Mouse (Mus musculus) thymus, postnatal 0 days (tissue): ENCODE results near the gene Rps6ka4. TPM values are rescaled to one million over a fixed set of nuclear protein-coding genes. Genes with fewer than 3 reads are reported as not detected.
A peak's percentile ranks its signal among the peaks of the same experiment; 100 is the strongest.

Experiments used
- DNase-seq: peaks from one replicate; pipeline ENCODE4 v3.0.0-alpha.2; 2015; ENCODE audit warnings: low spot score
- polyA plus RNA-seq: library from polyadenylated mRNA; unstranded; fragments of >200 nt; fragmentation: Nextera tagmentation; extraction: Ambion mirVana; gene quantifications from 2 replicates; pipeline ENCODE4 v1.2.1, GENCODE M21; 2015

The Rps6ka4 gene
- polyA plus RNA-seq, 1 experiment from 2014 or later, result 9.9 TPM

- DNase-seq, result no peak
Observed at GRCm38 (mm10) chr19:6852393-6853305, 12.2 kb upstream of the Rps6ka4 start.

GRCm38 (mm10) chr19:6851497-6851896 lies 11.1 kb upstream of the Rps6ka4 start:
- DNase-seq, result no peak

DNA sequence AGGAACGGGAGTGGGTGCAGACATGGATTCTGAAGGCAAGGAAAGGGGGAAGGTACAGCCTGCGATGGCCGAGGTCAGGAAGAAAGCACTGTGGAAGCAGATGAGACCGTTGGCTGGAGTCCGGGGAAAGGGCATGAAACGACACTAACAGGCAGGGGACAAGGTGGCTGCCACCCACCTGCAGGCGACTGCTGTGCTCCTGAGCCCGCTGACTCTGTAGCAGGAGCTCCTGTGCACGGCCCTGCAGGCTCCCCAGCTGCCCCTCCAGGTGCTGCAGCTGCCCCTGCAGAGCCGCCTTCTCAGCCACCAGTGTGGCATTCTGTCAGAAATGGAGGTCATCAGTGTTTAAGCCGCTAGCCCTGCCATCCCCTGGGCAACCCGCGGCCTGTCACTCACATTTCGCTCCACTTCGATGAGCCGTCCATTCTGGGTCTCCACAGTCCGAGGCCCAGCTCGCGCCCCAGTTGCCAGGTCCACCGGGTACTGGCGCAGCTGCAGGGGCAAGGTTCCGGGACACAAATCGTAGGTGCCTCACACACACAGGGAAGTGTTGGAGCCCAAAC lies 9.2 kb upstream of the Rps6ka4 start:
- DNase-seq, result no peak

DNA sequence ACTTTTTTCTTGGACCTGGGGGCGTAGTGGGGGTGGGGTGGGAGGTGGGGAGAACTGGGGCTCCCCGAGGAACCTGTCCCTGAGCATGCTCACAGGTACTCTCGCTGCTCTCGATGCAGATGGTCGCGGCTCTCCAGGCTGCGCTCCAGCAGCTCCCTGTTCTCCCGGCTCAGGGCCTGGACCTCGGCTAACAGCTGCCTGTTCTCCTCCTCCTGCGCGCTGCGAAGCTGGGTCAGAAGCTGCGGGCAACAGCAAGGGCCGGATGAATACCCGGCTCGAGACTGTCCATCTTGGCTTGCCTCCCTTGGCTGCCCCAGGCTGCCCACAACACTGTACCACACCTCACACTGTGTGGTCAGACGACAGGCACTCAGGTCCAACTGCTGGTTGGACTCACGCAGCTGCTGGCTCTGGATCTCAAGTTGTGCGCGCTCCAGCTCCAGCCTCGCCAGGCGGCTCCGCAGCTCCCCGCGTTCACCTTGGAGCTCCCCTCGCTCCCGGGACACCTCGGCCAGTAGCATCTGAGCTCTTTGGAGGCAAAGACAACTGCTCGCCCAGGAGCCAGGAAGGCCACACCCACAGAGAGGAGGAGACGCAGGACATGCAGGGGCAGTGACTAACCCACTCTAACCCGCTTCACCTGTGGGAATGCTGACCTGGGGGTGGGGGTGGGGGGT lies 7.5 kb upstream of the Rps6ka4 start:
- DNase-seq, result no peak

- DNase-seq, result no peak
Observed at GRCm38 (mm10) chr19:6846050-6846449, 5.6 kb upstream of the Rps6ka4 start.

DNA sequence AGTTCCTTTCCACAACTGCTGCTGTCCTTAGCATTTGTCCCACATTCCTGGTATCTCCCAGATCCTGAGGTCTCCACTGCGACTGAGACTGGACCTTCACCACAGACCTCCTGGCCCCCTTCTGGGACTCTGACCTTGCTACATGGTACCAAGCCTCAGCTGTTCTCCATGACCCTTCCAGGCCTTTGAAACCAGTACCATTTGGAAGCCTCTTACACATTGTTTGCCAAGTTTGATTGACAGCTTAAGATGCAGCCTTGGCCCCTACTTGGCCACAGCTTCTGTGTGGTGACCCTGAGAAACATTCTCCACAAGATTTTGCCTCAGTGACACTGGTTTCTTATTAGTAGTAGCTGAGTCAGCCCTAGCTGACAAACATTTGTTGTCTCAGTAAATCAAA lies 1.9 kb upstream of the Rps6ka4 start:
- no peak for DNase-seq

GRCm38 (mm10) chr19:6841292-6841597 lies 809 bp upstream of the Rps6ka4 start:
- DNase-seq, result no peak

DNA sequence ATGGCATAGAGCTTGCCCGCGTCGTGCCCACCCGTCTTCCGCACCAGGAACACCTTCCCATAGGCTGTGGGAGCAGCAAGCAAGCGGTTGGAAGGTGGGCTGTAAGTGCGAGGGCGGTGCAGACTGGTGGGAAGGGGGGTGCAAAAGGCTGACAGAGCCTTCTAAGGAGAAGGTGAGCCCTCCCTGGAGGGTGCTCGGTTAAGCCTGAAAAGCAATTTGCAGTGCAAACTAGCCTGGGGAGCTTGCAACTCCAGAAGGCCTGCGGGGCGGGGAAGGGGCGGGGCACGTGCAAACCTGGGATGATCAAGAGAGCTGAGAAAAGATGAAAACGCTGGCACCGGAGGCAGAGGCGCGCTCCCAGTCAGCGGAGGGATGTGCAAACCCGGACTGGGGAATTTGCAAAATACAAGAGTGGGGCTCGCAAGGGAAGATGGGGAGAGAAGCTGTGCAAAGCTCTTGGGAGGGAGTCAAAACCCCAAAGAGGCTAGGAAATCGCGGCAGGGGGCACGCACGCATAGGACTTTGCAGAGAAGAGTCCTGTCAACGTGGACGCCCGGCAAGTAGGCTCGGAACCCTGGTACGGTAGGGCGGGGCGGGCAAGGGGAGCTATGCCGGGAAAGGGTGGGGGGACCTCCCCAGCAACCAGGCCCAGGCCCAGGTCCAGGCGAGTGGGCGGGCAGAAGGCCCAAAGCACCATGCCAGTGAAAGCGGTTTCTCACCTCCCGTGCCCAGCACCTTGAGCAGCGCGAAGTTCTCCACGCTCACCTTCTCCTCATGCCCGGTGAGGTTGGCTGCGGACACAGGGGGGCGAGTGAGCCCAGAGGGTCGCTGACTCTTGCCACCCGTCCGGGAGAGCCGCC lies 591 bp downstream of the Rps6ka4 start:
- peak; percentile 18 for DNase-seq

DNA sequence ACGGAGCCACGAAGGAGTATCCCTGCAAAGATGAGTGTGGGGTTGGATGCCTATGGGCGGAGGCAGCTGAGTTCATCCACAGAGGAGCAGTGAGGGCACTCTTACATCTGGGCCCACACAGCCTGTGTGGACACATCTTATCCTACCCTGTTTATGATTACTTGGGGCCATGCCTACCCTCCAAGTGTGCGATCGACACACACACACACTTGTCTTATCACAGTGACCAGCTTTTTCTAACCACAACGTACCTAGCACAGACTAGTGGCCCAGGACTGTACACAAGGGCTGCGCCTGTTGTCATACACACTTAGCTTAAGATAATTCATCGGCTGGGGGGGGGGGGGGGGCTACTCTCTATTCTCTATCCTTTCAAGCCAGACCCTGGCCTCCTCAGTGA lies 8.1 kb downstream of the Rps6ka4 start:
- DNase-seq, result no peak

- no peak for DNase-seq
Observed at GRCm38 (mm10) chr19:6831331-6831730, 9.1 kb downstream of the Rps6ka4 start.

DNA sequence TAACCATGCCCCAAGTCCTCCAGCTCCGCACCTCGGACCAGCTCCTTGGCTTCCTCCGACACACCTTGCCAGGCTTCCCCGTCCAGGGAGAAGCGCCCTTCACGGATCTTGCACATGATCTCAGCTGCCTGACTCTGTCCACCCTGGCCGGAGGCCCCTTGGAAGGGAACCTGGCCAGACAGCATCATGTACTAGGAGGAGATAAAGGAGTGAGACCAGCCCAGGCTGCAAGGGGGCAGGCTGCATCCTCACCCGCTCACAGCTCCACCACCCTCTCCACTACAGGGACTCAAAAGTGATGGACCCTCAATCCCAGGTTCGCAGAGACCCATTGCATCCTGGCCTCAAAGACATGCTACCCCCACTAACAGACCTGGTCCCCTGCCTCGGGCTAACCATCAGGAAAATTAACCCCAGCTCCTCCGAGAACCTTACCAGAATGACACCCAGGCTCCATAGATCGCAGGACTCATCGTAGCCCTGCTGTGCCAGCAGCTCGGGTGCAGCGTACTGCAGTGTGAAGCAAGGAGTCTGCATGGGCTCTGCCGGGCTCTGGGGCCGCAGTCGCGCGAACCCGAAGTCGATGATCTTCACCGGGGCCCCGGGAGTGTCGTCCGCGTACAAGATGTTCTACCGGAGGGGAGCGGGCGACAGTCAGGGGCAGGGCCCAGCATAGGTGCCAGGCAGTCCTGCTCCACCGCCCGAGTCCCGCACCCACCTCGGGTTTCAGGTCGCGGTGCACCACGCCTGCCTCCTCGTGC lies 9.7 kb downstream of the Rps6ka4 start:
- DNase-seq, result no peak

GRCm38 (mm10) chr19:6829870-6830555 lies 10.4 kb downstream of the Rps6ka4 start:
- no peak for DNase-seq

DNA sequence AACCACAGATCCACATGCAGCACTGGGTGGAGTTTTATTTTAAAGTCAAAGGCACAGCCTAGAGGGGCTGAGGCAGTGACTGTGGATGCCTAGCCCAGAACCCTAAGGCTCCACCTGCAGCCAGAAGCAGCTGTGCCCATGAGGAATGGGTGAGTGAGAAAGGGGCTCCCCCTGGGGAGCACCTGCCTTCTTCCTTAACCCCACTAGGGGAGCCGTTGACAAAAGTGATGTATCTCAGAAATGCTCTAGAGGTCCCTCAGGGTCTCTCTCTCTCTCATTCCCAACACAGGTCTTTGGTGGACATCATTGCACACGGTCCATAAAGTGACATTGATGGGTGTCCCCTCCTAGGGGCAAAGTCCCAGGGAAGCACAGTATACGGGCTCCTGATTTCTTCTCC lies 11.4 kb downstream of the Rps6ka4 start:
- peak; percentile 59 for DNase-seq

- no peak for DNase-seq
Observed at GRCm38 (mm10) chr19:6826601-6827000, 13.8 kb downstream of the Rps6ka4 start.

- no peak for DNase-seq
Observed at GRCm38 (mm10) chr19:6825384-6825783, 15.1 kb downstream of the Rps6ka4 start.

DNA sequence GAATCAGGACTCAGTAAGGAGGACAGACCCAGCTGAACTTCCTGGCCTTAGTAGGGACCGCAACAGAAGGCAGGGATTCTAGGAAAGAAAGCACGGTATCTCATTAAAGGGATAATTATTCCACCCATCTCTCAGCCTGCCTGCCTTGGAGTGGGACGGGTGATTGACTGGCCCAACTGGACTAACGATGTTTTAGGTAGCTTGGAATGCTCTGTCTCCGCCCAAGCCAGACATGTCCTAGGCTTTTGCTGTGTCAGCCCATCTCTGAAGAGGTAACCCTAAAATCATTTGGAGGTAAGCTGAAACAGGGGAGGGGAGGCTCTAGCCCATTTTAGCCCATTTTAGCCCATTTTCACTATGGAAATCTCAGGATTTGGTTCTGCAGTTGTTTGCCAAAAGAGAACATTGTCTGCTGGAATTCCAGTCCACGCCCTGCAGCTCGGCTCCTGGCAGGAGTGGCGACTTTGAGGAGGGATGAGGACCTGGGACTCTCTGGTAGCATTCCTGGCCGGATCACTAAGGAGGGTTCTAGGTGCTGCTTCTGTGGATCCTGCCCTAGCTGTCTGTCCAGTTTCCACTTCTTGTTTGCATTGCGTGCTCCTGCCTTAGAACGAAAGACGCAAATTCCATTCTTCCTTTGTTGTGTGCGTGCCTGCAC lies 19.8 kb downstream of the Rps6ka4 start:
- DNase-seq, result no peak

DNA sequence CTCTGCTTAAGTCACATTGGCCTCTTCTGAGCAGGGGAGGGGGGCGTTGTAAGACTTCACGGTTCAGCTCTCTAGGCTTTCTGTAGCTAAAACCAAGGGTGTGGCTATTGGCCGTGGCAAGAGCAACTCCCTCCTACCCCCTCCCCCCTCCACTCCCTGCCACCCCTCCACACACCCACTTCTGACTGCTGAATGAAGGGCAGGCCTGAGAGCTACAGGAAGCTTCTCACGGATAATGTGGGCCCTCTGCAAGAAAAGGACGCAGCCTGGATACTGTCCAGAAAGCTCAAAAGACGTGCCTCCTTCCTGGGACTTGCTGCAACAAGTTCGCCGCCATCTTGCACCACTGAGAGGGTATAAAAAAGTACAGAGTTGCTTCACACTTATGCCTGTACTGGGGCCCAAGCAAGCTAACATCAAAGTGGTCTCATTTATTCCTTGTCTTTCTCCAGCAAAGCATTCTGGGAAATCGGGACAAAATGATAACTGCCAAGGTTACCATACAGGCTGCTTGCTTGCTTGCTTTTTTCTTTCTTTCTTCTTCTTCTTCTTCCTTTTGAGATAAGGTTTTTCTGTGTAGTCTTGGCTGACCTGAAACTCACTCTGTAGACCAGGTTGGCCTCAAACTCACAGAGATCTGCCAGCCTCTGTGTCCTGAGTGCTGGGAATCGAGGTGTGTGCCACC lies 21.2 kb downstream of the Rps6ka4 start:
- no peak for DNase-seq

GRCm38 (mm10) chr19:6814958-6815357 lies 25.5 kb downstream of the Rps6ka4 start:
- DNase-seq, result no peak

DNA sequence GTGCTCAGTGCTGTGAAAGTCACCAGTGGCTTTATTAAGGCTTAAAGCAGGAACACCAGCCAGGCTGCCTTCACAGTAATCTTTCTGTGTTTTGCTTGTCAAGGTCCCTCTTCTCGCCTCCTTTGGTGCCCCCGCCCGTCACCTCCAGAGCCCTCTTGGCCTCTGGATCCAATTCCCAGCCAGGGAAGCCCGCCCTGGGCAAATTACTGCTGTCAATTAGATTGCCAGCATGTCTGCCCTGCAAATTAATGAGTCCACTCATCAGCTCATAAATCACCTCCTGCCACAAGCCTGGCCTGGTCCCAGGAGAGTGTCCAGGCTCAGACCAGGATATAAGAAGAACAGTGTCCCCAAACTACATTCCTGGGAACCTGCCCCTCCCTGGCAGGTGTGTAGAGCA lies 26.1 kb downstream of the Rps6ka4 start:
- DNase-seq, result no peak
